Mouse (Mus musculus): ENCODE data around the gene Tlr9. TPM values are rescaled to one million over a fixed set of nuclear protein-coding genes. Genes with fewer than 3 reads are reported as not detected.

The Tlr9 gene
- polyA plus RNA-seq, 1 experiment, result 3.8 TPM

DNA sequence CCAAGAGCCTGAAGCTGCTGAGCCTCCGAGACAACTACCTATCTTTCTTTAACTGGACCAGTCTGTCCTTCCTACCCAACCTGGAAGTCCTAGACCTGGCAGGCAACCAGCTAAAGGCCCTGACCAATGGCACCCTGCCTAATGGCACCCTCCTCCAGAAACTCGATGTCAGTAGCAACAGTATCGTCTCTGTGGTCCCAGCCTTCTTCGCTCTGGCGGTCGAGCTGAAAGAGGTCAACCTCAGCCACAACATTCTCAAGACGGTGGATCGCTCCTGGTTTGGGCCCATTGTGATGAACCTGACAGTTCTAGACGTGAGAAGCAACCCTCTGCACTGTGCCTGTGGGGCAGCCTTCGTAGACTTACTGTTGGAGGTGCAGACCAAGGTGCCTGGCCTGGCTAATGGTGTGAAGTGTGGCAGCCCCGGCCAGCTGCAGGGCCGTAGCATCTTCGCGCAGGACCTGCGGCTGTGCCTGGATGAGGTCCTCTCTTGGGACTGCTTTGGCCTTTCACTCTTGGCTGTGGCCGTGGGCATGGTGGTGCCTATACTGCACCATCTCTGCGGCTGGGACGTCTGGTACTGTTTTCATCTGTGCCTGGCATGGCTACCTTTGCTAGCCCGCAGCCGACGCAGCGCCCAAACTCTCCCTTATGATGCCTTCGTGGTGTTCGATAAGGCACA lies 3.2 kb downstream of the Tlr9 start:
- Histone ChIP-seq H3K27me3 (ENCODE audit: control insufficient read depth, insufficient read depth, low read length) (no peaks in the 10 kb centered on the region), H3K4me3 (ENCODE audit: low read depth, low read length) (peak overlapping the region; percentile 45), H3K4me1 (ENCODE audit: control insufficient read depth, insufficient read depth, insufficient read length, low read length) (peaks cover 11% of the 10 kb centered on the region), H3K27ac (ENCODE audit: insufficient read depth, low read depth, low read length) (0 out of 2 replicates have a peak overlapping the region, but pooled peaks have one; percentile 24), H3K36me3 (ENCODE audit: control insufficient read depth, insufficient read depth, low read length) (no peaks in the 10 kb centered on the region)
- TF ChIP-seq POLR2A (IDR thresholded peaks at IDR 0.05; ENCODE audit: low read depth, low read length) (no peak), CTCF (IDR thresholded peaks at IDR 0.05; ENCODE audit: extremely low read depth, insufficient read length, insufficient replicate concordance, low read depth, low read length) (no peak)
- WGBS, result 62% methylated on average over 24 of the region's 24 CpGs

DNA sequence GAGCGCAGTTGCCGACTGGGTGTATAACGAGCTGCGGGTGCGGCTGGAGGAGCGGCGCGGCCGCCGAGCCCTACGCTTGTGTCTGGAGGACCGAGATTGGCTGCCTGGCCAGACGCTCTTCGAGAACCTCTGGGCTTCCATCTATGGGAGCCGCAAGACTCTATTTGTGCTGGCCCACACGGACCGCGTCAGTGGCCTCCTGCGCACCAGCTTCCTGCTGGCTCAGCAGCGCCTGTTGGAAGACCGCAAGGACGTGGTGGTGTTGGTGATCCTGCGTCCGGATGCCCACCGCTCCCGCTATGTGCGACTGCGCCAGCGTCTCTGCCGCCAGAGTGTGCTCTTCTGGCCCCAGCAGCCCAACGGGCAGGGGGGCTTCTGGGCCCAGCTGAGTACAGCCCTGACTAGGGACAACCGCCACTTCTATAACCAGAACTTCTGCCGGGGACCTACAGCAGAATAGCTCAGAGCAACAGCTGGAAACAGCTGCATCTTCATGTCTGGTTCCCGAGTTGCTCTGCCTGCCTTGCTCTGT lies 3.8 kb downstream of the Tlr9 start:
- peak overlapping the region; percentile 45 for H3K4me3 ChIP-seq (ENCODE audit: low read depth, low read length)
- H3K4me1 ChIP-seq (ENCODE audit: control insufficient read depth, insufficient read depth, insufficient read length, low read length), result peaks cover 11% of the 10 kb centered on the region
- no peaks in the 10 kb centered on the region for H3K27me3 ChIP-seq (ENCODE audit: control insufficient read depth, insufficient read depth, low read length)
- 11% methylated on average over 34 of the region's 34 CpGs for WGBS
- TF ChIP-seq POLR2A (IDR thresholded peaks at IDR 0.05; ENCODE audit: low read depth, low read length), result no peak
- TF ChIP-seq CTCF (IDR thresholded peaks at IDR 0.05; ENCODE audit: extremely low read depth, insufficient read length, insufficient replicate concordance, low read depth, low read length), result no peak
- no peaks in the 10 kb centered on the region for H3K36me3 ChIP-seq (ENCODE audit: control insufficient read depth, insufficient read depth, low read length)
- 0 out of 2 replicates have a peak overlapping the region, but pooled peaks have one; percentile 24 for H3K27ac ChIP-seq (ENCODE audit: insufficient read depth, low read depth, low read length)

DNA sequence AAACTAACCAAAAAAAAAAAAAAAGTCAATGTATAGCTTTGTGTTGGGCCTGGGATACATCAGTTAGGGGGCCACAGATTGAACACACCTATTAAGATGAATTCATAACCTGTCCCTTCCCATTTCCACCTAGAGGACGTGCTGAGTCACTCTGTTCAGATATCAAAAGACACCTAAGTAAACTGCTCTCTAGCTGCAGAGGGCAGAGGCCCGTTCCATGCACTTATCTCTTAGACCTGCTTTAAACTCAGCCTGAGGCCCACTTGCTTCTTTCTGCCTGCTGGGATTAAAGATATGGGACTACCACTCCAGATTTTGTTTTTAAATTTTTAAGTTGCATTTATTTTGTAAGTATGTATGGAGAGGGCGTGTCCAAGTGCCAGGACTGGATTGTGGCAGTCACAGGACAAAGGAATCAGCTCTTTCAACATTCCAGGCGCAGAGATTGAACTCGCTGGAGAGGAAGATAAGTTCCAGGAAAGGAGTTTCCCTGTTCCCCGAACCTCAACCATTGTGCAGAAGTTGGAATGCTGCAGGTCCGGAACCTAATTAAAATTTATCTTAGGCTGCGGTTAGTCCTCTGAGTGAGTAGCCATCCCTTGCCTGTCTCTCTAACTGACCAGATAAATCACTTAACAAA lies 5.5 kb downstream of the Tlr9 start:
- WGBS, result 39% methylated on average over 8 of the region's 8 CpGs
- H3K27me3 ChIP-seq (ENCODE audit: control insufficient read depth, insufficient read depth, low read length), result no peaks in the 10 kb centered on the region

DNA sequence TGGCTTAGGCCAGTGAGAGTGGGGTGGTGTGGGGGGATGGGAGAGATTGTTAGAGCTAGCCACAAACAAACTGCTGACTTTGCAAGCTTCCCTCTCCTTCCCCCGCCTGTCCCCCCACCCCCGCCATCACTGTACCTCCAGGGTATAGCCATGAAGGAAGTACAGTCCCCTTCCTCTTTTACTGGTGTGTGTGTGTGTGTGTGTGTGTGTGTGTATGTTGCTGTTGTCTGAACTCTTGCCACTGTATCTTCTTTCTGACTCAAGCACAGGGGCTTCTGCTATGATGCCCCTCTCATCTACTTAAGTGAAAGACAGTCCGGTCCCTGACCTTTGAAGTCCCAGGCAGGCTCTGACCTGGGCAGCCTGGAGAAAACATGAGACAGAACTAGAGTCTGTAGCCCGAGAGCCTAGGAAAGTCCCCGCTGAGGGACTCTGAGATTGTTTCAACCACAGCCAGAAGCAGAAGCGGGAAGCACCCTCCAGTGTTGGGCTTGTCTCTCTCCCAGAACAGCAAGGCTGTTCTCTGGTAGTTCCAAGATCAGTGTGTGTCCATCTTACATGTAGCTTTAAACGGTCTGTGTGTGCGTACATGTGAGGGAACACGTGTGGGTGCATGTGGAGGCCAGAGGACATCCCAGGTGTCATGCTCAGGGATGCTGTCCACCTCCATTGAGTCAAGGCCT lies 7.8 kb downstream of the Tlr9 start:
- Histone ChIP-seq H3K36me3 (ENCODE audit: control insufficient read depth, insufficient read depth, low read length) (peaks cover 26% of the 10 kb centered on the region), H3K27ac (ENCODE audit: insufficient read depth, low read depth, low read length) (peak overlapping the region; percentile 62), H3K4me3 (ENCODE audit: low read depth, low read length) (no peak overlapping the region), H3K27me3 (ENCODE audit: control insufficient read depth, insufficient read depth, low read length) (no peaks in the 10 kb centered on the region), H3K4me1 (ENCODE audit: control insufficient read depth, insufficient read depth, insufficient read length, low read length) (peaks cover 9% of the 10 kb centered on the region)
- no peak for TF ChIP-seq CTCF (IDR thresholded peaks at IDR 0.05; ENCODE audit: extremely low read depth, insufficient read length, insufficient replicate concordance, low read depth, low read length)
- 0 out of 2 replicates have a peak, but pooled peaks have one; percentile 14 for TF ChIP-seq POLR2A (IDR thresholded peaks at IDR 0.05; ENCODE audit: low read depth, low read length)
- WGBS, result 78% methylated on average over 9 of the region's 9 CpGs

More for the DNA sequence above, 5.5 kb downstream of the Tlr9 start:
- peaks cover 9% of the 10 kb centered on the region for H3K4me1 ChIP-seq (ENCODE audit: control insufficient read depth, insufficient read depth, insufficient read length, low read length)
- H3K36me3 ChIP-seq (ENCODE audit: control insufficient read depth, insufficient read depth, low read length), result peaks cover 5% of the 10 kb centered on the region; the same call in 1 of the 2 replicates
- no peak overlapping the region for H3K4me3 ChIP-seq (ENCODE audit: low read depth, low read length)
- H3K27ac ChIP-seq (ENCODE audit: insufficient read depth, low read depth, low read length), result no peak overlapping the region
- TF ChIP-seq CTCF (IDR thresholded peaks at IDR 0.05; ENCODE audit: extremely low read depth, insufficient read length, insufficient replicate concordance, low read depth, low read length) (no peak), POLR2A (IDR thresholded peaks at IDR 0.05; ENCODE audit: low read depth, low read length) (no peak)

DNA sequence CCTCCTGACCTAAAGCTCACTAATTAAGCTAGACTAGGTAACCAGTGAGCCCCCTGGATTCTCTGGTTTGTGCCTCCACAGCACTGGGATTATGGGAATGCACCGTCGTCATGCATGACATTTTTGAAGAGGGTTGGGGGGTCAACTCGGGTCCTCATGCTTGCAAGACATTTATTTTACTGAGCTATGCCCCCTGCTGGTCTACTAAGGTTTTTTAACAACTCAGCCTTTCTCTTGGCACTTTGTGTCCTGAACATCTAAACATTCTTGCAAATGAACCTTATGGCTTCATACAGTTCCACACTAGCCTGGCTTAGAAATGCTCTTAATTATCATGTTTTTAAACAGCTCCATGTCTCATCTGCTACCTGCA lies 8.3 kb downstream of the Tlr9 start:
- no peaks in the 10 kb centered on the region for H3K27me3 ChIP-seq (ENCODE audit: control insufficient read depth, insufficient read depth, low read length)
- H3K27ac ChIP-seq (ENCODE audit: insufficient read depth, low read depth, low read length), result peak overlapping the region; percentile 62
- peaks cover 31% of the 10 kb centered on the region for H3K36me3 ChIP-seq (ENCODE audit: control insufficient read depth, insufficient read depth, low read length)
- WGBS, result 45% methylated on average over 3 of the region's 3 CpGs
- peaks cover 7% of the 10 kb centered on the region for H3K4me1 ChIP-seq (ENCODE audit: control insufficient read depth, insufficient read depth, insufficient read length, low read length)
- no peak overlapping the region for H3K4me3 ChIP-seq (ENCODE audit: low read depth, low read length)
- TF ChIP-seq POLR2A (IDR thresholded peaks at IDR 0.05; ENCODE audit: low read depth, low read length) (no peak), CTCF (IDR thresholded peaks at IDR 0.05; ENCODE audit: extremely low read depth, insufficient read length, insufficient replicate concordance, low read depth, low read length) (peak; percentile 42; the same call in 1 of the 2 replicates)

DNA sequence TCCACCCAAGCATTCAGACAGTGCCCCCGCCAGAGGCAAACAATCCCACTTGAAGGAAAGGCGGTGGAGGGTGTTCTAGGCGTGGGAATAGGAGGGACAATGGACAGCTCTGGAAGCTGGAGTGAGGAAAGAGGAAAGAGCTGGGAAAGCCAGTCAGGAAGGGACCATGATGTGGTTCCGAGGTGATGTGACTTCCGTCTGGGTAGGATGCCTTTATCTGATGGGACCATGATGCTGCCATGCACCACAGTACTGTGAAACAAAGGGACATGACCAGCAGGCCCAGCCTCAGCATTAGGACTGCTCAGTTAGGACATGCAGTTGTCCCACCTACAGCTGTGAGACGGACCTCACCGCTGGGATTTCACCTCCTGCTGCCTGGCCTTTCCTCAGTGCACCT lies 8.8 kb downstream of the Tlr9 start:
- H3K4me3 ChIP-seq (ENCODE audit: low read depth, low read length), result no peak overlapping the region
- no peak overlapping the region for H3K27ac ChIP-seq (ENCODE audit: insufficient read depth, low read depth, low read length)
- WGBS, result 78% methylated on average over 7 of the region's 7 CpGs

More for the DNA sequence above, 8.8 kb downstream of the Tlr9 start:
- peaks cover 36% of the 10 kb centered on the region for H3K36me3 ChIP-seq (ENCODE audit: control insufficient read depth, insufficient read depth, low read length)
- TF ChIP-seq POLR2A (IDR thresholded peaks at IDR 0.05; ENCODE audit: low read depth, low read length) (no peak), CTCF (IDR thresholded peaks at IDR 0.05; ENCODE audit: extremely low read depth, insufficient read length, insufficient replicate concordance, low read depth, low read length) (no peak)
- H3K27me3 ChIP-seq (ENCODE audit: control insufficient read depth, insufficient read depth, low read length), result no peaks in the 10 kb centered on the region
- H3K4me1 ChIP-seq (ENCODE audit: control insufficient read depth, insufficient read depth, insufficient read length, low read length), result peaks cover 2% of the 10 kb centered on the region

Measured in small intestine, adult 2 months (tissue).